Mouse (Mus musculus): ENCODE results near the gene Plod3. TPM values are rescaled to one million over a fixed set of nuclear protein-coding genes. Genes with fewer than 3 reads are reported as not detected.

The Plod3 gene
- polyA plus RNA-seq, 1 experiment from 2014 or later, result 61.4 TPM

- Histone ChIP-seq H3K9me3 (no peaks in the 10 kb centered on the region), H3K27me3 (no peaks in the 10 kb centered on the region), H3K4me2 (peak within 1 kb of the TSS; percentile 80), H3K27ac (peak within 1 kb of the TSS; percentile 82), H3K9ac (peak within 1 kb of the TSS; percentile 54), H3K4me3 (peak within 1 kb of the TSS; percentile 77), H3K4me1 (peaks cover 13% of the 10 kb centered on the region), H3K36me3 (peaks cover 20% of the 10 kb centered on the region)
- under 1% methylated on average over 48 of the region's 48 CpGs for WGBS
- peak; percentile 91 for ATAC-seq (ENCODE audit: insufficient number of reproducible peaks, low FRiP score, low TSS enrichment, low read depth)
These were observed 58.8 kb downstream of the Plod3 start, which contains the start of gene Ap1s1 for GRCm38 (mm10) chr5:137045402-137046323. TSS of gene Ap1s1 (minus strand) at chr5:137046135.

MicroRNA genes within 50 kb of the gene (microRNA counts, 519-probe panel; counts per million panel counts)
- microRNA mmu-miR-702, result not detected

Small RNA genes within 50 kb of the gene (microRNA-seq; reads per million reads assigned to microRNA genes)
- gene Mir702, result 22.9 reads per million, percentile 33 among the genes with 10 or more reads in this experiment

Other genes starting within 250 kb of the Plod3 start
- 112 and 115 TPM in 2 replicates for gene Col26a1, start 103.8 kb upstream of the Plod3 start, polyA plus RNA-seq (2015; fragmentation: Nextera tagmentation; extraction: Ambion mirVana)
- gene Ift22, start 78.9 kb upstream of the Plod3 start, polyA plus RNA-seq (2015; fragmentation: Nextera tagmentation; extraction: Ambion mirVana), result 56.2 and 60.5 TPM in 2 replicates
- gene Fis1, start 33.7 kb upstream of the Plod3 start, polyA plus RNA-seq (2015; fragmentation: Nextera tagmentation; extraction: Ambion mirVana), result 228 and 240 TPM in 2 replicates
- 0.15 and 1.0 TPM in 2 replicates for gene Cldn15, start 20.4 kb upstream of the Plod3 start, polyA plus RNA-seq (2015; fragmentation: Nextera tagmentation; extraction: Ambion mirVana)
- 96.7 and 106 TPM in 2 replicates for gene Znhit1, start 1.0 kb downstream of the Plod3 start, polyA plus RNA-seq (2015; fragmentation: Nextera tagmentation; extraction: Ambion mirVana)
- gene Vgf, start 39.4 kb downstream of the Plod3 start, polyA plus RNA-seq (2015; fragmentation: Nextera tagmentation; extraction: Ambion mirVana), result 0.06 and 0.09 TPM in 2 replicates
- 161 and 178 TPM in 2 replicates for gene Ap1s1, start 59.1 kb downstream of the Plod3 start, polyA plus RNA-seq (2015; fragmentation: Nextera tagmentation; extraction: Ambion mirVana)
- gene Serpine1, start 85.2 kb downstream of the Plod3 start, polyA plus RNA-seq (2015; fragmentation: Nextera tagmentation; extraction: Ambion mirVana), result 0.52 and 0.65 TPM in 2 replicates
- 7.6 and 8.8 TPM in 2 replicates for gene Trim56, start 129.2 kb downstream of the Plod3 start, polyA plus RNA-seq (2015; fragmentation: Nextera tagmentation; extraction: Ambion mirVana)
- gene Muc3, start 162.3 kb downstream of the Plod3 start, polyA plus RNA-seq (2015; fragmentation: Nextera tagmentation; extraction: Ambion mirVana), result not detected in 2 replicates
- gene Muc3a, start 225.4 kb downstream of the Plod3 start, polyA plus RNA-seq (2015; fragmentation: Nextera tagmentation; extraction: Ambion mirVana), result 0.08 and 0.12 TPM in 2 replicates

Measured in limb, embryonic 15.5 days (tissue).